Mouse (Mus musculus): Measurements from ENCODE around the gene Zbed4. TPM values are rescaled to one million over a fixed set of nuclear protein-coding genes. Genes with fewer than 3 reads are reported as not detected.
"Not testable (repeated sequence)": the region's sequence is repeated elsewhere in the genome, so short reads cannot be mapped to it uniquely, and the experiment has no call there.

Zbed4 gene
- polyA plus RNA-seq (2014; fragmentation: Nextera tagmentation; extraction: Ambion mirVana), result 25.0 TPM in 2 replicates

DNA sequence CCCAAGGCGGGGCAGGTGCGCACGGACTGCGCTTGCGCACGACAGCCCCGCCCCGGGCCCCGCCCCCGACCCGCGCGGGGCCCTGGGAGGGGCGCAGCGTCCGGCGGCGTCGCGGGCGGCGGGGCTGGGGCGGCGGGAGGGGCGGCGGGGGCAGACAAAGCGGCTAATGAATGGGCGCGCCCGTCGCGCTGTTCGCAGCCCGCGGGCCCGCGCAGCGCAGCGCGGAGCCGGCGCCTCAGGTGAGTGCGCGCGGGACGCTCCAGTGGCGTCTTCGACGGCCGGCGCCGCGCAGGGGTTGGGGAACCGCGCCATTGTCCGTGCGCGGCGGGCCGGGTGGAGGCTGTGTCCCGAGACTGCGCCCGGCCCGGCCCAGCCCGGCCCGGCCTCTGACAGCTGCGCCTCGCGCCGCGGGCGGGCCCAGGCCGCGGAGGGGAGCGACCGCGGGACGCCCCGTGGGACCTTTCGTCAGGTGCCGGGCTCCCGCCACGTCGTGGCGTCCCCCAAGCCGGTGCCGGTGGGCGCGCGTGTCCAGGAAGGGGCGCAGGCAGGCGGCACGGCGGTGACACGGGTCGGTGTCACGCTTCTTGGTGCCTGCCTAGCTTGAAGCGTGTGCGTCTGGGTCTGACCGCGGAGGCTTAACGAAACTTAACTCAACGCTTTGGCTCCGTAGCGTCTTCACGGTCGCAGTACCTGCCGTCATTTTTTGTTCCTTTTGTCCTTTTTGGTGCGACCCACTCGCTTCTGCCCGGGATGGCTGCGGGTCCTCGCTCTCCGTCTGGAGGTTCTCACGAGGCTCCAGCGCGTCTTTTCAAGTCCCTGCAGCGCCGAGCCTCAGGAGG, at the start of gene Zbed4:
Gene Zbed4, plus strand, starts transcription at position 97 of the 839 bp plus-strand sequence.
- DNase-seq (ENCODE audit: low spot score) (peak; percentile 73), ATAC-seq (peak; percentile 47)
- no peaks in the 10 kb centered on the region for H3K9me3 ChIP-seq (replicated peaks; ENCODE audit: control insufficient read depth, low read length)
- no peaks in the 10 kb centered on the region for H3K27me3 ChIP-seq (replicated peaks; ENCODE audit: control insufficient read depth, insufficient read depth, low read length)
- H3K4me3 ChIP-seq (ENCODE audit: low read depth, low read length), result peak within 1 kb of the TSS; percentile 92
- H3K27ac ChIP-seq (ENCODE audit: low read depth, low read length), result peak within 1 kb of the TSS; percentile 91
- peak within 1 kb of the TSS; percentile 83 for H3K4me2 ChIP-seq (ENCODE audit: low read length)
- WGBS, result under 1% methylated on average over 71 of the region's 119 CpGs
- peak within 1 kb of the TSS; percentile 72 for H3K9ac ChIP-seq (ENCODE audit: low read length)
- peaks cover 16% of the 10 kb centered on the region for H3K36me3 ChIP-seq (ENCODE audit: control insufficient read depth, insufficient read depth, low read length)
- H3K4me1 ChIP-seq (ENCODE audit: control insufficient read depth, insufficient read depth, low read length), result peaks cover 13% of the 10 kb centered on the region

DNA sequence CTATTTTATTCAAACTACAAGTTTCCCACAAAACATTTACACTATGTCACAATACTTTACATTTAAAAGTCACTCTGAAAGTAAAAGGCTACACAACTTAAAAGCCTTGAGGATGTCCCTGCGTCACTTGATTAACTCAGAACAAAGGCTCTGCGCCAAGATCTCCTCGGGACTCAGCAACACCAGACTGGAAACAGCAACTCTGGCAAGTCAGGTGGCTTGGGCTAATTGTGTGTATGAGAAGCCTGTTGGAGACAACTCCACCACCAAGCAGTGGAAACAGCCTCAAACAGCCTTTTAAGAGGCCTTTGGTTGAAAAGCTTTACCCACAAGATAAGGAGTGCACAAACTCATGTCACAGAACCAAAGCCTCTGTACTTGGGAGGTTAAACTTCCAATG, 49.0 kb upstream of the Zbed4 start:
- ATAC-seq (no peak), DNase-seq (ENCODE audit: low spot score) (no peak)
- H3K4me2 ChIP-seq (ENCODE audit: low read length), result no peak overlapping the region
- peaks cover 97% of the 10 kb centered on the region for H3K36me3 ChIP-seq (ENCODE audit: control insufficient read depth, insufficient read depth, low read length)
- no peaks in the 10 kb centered on the region for H3K9me3 ChIP-seq (replicated peaks; ENCODE audit: control insufficient read depth, low read length)
- no peaks in the 10 kb centered on the region for H3K4me1 ChIP-seq (ENCODE audit: control insufficient read depth, insufficient read depth, low read length)
- H3K27me3 ChIP-seq (replicated peaks; ENCODE audit: control insufficient read depth, insufficient read depth, low read length), result no peaks in the 10 kb centered on the region
- no peak overlapping the region for H3K4me3 ChIP-seq (ENCODE audit: low read depth, low read length)
- no peak overlapping the region for H3K9ac ChIP-seq (ENCODE audit: low read length)
- no peak overlapping the region for H3K27ac ChIP-seq (ENCODE audit: low read depth, low read length)
- 38% methylated on average over 3 of the region's 3 CpGs for WGBS

DNA sequence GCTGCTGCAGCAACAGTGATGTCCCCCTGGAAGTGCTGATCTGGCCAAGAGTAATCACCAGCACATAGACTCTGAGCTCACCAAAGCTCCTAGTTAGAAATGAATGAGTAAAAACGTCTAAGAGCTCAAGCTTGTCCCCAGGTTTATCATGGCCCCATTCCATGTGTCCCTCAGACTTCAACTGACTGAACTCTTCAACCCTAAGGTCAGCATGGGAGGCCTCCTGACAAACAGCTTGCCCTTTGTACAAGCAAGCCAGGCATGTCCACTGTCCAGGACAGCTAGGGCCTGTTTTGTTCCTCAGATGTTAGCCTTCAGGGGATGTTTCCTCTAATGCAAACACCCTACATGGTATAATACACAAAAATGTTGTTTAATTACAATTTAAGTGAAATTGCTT, 47.2 kb upstream of the Zbed4 start:
- no peaks in the 10 kb centered on the region for H3K9me3 ChIP-seq (replicated peaks; ENCODE audit: control insufficient read depth, low read length)
- H3K27ac ChIP-seq (ENCODE audit: low read depth, low read length), result no peak overlapping the region
- no peak overlapping the region for H3K4me2 ChIP-seq (ENCODE audit: low read length)
- ATAC-seq (no peak), DNase-seq (ENCODE audit: low spot score) (no peak)
- WGBS, result 89% methylated on average over 1 of the region's 1 CpGs
- H3K36me3 ChIP-seq (ENCODE audit: control insufficient read depth, insufficient read depth, low read length), result peaks cover 99% of the 10 kb centered on the region
- no peaks in the 10 kb centered on the region for H3K27me3 ChIP-seq (replicated peaks; ENCODE audit: control insufficient read depth, insufficient read depth, low read length)
- H3K9ac ChIP-seq (ENCODE audit: low read length), result no peak overlapping the region
- no peak overlapping the region for H3K4me3 ChIP-seq (ENCODE audit: low read depth, low read length)
- H3K4me1 ChIP-seq (ENCODE audit: control insufficient read depth, insufficient read depth, low read length), result no peaks in the 10 kb centered on the region

DNA sequence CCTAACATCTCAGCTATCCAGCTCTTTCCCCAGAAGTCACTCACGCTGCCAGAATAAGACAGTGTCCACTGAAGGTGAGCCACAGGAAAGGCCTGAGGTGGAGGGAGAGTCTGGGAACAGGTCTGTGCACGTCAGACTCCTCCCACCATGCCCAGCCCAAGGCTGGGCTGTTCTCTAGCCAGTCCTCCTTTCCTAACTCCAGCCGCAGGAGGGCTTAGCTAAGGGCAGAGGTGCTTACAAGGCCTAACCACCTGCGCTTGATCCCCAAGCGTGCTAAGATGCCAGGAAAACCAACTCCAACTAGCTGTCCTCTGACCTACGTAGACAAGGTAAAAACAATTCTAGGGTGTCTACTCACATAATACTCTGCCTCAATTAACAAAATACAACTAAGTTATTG, 45.1 kb upstream of the Zbed4 start:
- no peaks in the 10 kb centered on the region for H3K9me3 ChIP-seq (replicated peaks; ENCODE audit: control insufficient read depth, low read length)
- H3K9ac ChIP-seq (ENCODE audit: low read length), result no peak overlapping the region
- H3K4me1 ChIP-seq (ENCODE audit: control insufficient read depth, insufficient read depth, low read length), result no peaks in the 10 kb centered on the region
- H3K4me2 ChIP-seq (ENCODE audit: low read length), result no peak overlapping the region
- H3K36me3 ChIP-seq (ENCODE audit: control insufficient read depth, insufficient read depth, low read length), result peaks cover 99% of the 10 kb centered on the region
- H3K4me3 ChIP-seq (ENCODE audit: low read depth, low read length), result no peak overlapping the region
- 91% methylated on average over 6 of the region's 6 CpGs for WGBS
- no peak for DNase-seq (ENCODE audit: low spot score)
- no peak for ATAC-seq
- H3K27me3 ChIP-seq (replicated peaks; ENCODE audit: control insufficient read depth, insufficient read depth, low read length), result no peaks in the 10 kb centered on the region
- no peak overlapping the region for H3K27ac ChIP-seq (ENCODE audit: low read depth, low read length)

DNA sequence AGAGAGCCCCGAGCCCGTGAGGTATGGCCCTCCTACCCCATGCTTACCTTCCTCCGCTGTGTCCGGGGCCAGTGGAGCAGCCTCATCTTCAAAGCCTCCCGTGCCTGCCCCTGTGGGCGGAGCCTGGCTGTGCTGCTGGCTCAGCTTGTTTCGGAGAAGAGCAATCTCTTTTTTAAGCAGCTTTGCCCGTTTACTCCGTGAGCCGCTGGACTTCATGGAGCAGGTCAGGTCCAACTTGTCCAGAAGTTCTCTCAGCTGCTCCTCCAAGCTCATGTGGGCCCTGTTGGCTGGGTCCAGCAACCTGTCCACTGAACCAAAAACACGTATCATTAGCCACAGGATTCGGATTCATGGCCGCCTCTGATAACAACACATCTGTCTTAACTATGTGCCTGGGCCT, 44.5 kb upstream of the Zbed4 start:
- peaks cover 99% of the 10 kb centered on the region for H3K36me3 ChIP-seq (ENCODE audit: control insufficient read depth, insufficient read depth, low read length)
- H3K4me2 ChIP-seq (ENCODE audit: low read length); H3K27me3 ChIP-seq (replicated peaks; ENCODE audit: control insufficient read depth, insufficient read depth, low read length); H3K4me3 ChIP-seq (ENCODE audit: low read depth, low read length); ATAC-seq; DNase-seq (ENCODE audit: low spot score); H3K9ac ChIP-seq (ENCODE audit: low read length); H3K9me3 ChIP-seq (replicated peaks; ENCODE audit: control insufficient read depth, low read length); H3K27ac ChIP-seq (ENCODE audit: low read depth, low read length); H3K4me1 ChIP-seq (ENCODE audit: control insufficient read depth, insufficient read depth, low read length): not testable (repeated sequence)
- WGBS, result 74% methylated on average over 13 of the region's 13 CpGs

DNA sequence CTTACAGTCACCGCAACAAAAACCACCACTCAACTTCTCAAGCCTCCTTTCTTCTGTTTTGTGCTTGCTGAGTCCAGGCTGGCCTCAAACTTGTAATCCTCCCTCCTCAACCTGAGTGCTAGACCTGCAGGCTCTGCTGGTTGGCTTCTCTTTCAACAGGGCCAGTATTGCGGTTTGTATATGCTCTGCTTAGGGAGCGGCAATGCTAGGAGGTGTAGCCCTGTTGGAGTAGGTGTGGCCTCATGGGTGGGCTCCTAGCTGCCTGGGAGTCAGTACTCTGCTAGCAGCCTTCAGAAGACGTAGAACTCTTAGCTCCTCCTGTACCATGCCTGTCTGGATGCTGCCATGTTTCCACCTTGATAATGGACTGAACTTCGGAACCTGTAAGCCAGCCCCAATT, 43.3 kb upstream of the Zbed4 start:
- 91% methylated on average over 5 of the region's 5 CpGs for WGBS
- no peak for ATAC-seq

DNA sequence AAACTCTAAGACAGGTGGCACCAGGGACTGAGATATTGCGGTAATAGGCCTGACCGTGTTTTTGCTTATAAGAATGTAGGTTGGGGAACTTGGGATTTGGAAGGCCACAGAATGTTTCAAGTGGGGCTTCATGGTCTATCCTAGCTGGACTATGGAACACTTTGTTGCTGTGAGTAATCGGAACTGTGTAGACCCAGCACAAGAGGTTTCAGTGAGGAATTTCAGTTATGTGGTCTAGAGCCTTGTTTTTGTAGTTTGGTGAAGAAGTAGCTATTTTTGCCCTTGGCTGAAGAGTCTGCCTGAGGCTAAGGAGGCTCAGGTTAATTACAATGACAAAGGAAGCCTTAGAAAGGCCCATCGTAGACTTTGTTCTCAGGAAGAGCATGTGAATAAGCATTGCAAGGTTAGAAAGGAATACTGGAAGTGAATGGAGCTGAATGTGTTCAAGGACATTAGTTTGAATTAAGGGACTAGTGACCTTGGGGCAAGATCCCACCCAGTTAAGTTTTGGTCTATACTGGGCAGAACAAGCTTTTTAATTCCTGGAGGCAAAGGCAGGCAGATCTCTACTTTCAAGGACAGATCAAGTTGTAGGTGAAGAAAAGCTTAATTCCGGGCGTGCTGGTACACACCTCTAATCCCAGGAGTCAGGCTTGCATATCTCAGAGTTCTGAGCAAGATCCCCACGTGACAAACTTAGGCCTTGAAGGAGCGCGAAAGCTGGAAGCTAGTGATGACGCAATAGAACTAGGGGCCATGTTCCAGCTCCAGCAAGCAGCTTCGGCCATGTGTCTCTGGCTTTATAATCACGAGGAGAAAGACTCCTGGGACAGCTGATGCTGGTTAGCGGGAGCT, 42.6 kb upstream of the Zbed4 start:
- no peaks in the 10 kb centered on the region for H3K4me1 ChIP-seq (ENCODE audit: control insufficient read depth, insufficient read depth, low read length)

More for the DNA sequence above, 43.3 kb upstream of the Zbed4 start:
- Histone ChIP-seq H3K27me3 (replicated peaks; ENCODE audit: control insufficient read depth, insufficient read depth, low read length) (no peaks in the 10 kb centered on the region), H3K4me1 (ENCODE audit: control insufficient read depth, insufficient read depth, low read length) (no peaks in the 10 kb centered on the region), H3K4me2 (ENCODE audit: low read length) (no peak overlapping the region), H3K9me3 (replicated peaks; ENCODE audit: control insufficient read depth, low read length) (no peaks in the 10 kb centered on the region), H3K27ac (ENCODE audit: low read depth, low read length) (no peak overlapping the region), H3K36me3 (ENCODE audit: control insufficient read depth, insufficient read depth, low read length) (peaks cover 100% of the 10 kb centered on the region), H3K4me3 (ENCODE audit: low read depth, low read length) (no peak overlapping the region), H3K9ac (ENCODE audit: low read length) (no peak overlapping the region)
- no peak for DNase-seq (ENCODE audit: low spot score)

DNA sequence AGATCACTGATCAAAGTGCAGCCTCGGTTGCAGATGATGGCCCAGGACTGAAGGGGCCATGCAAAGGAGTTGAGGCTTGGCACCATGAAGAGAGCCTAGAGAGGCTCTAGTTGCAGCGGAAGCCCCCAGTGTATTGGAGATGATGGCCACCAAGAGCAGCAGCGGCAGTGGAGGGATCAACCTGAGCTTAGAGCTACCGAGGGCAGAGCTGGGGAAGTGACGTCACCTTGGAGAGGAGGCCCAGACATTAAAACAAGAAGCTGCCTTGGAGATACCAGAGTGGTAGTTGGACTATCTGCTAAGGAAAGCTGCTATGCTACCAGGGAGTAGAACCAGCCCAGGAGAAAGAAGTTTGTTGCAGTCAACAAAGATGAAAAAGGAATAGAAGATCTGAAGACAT, 41.6 kb upstream of the Zbed4 start:
- H3K36me3 ChIP-seq (ENCODE audit: control insufficient read depth, insufficient read depth, low read length), result peaks cover 100% of the 10 kb centered on the region
- H3K27me3 ChIP-seq (replicated peaks; ENCODE audit: control insufficient read depth, insufficient read depth, low read length), result no peaks in the 10 kb centered on the region
- DNase-seq (ENCODE audit: low spot score) (no peak), ATAC-seq (no peak)
- H3K4me1 ChIP-seq (ENCODE audit: control insufficient read depth, insufficient read depth, low read length), result no peaks in the 10 kb centered on the region
- H3K9me3 ChIP-seq (replicated peaks; ENCODE audit: control insufficient read depth, low read length), result no peaks in the 10 kb centered on the region
- no peak overlapping the region for H3K4me2 ChIP-seq (ENCODE audit: low read length)
- WGBS, result 89% methylated on average over 5 of the region's 5 CpGs
- H3K27ac ChIP-seq (ENCODE audit: low read depth, low read length), result no peak overlapping the region
- no peak overlapping the region for H3K4me3 ChIP-seq (ENCODE audit: low read depth, low read length)
- no peak overlapping the region for H3K9ac ChIP-seq (ENCODE audit: low read length)

More for the DNA sequence above, 42.6 kb upstream of the Zbed4 start:
- Histone ChIP-seq H3K9me3 (replicated peaks; ENCODE audit: control insufficient read depth, low read length) (no peaks in the 10 kb centered on the region), H3K9ac (ENCODE audit: low read length) (no peak overlapping the region), H3K27ac (ENCODE audit: low read depth, low read length) (no peak overlapping the region), H3K27me3 (replicated peaks; ENCODE audit: control insufficient read depth, insufficient read depth, low read length) (no peaks in the 10 kb centered on the region), H3K4me2 (ENCODE audit: low read length) (no peak overlapping the region), H3K36me3 (ENCODE audit: control insufficient read depth, insufficient read depth, low read length) (peaks cover 100% of the 10 kb centered on the region), H3K4me3 (ENCODE audit: low read depth, low read length) (no peak overlapping the region)
- ATAC-seq (no peak), DNase-seq (ENCODE audit: low spot score) (no peak)
- 80% methylated on average over 13 of the region's 13 CpGs for WGBS

DNA sequence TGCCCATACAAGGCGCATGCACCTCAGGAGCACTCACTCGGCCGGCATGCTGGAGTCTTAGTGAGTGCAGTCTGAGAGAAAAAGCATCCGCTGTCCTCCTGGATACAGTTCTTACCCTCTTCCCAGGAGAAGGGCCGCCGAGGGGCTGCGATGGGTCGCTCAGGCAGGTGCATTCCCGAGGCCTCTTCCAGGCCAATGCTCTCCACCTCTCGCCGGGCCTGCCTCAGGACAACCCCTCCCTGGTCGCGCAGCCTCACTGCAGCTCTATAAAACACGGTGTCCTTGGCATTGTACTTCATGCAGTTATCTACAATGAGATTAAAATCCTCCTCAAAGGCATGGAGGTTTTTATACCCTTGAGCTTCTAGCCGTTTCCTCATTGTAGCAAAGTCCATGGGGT, 39.0 kb upstream of the Zbed4 start:
- 95% methylated on average over 15 of the region's 15 CpGs for WGBS
- no peak for ATAC-seq

More for the DNA sequence above, 39.0 kb upstream of the Zbed4 start:
- no peak overlapping the region for H3K9ac ChIP-seq (ENCODE audit: low read length)
- no peak overlapping the region for H3K27ac ChIP-seq (ENCODE audit: low read depth, low read length)
- no peak overlapping the region for H3K4me3 ChIP-seq (ENCODE audit: low read depth, low read length)
- no peaks in the 10 kb centered on the region for H3K9me3 ChIP-seq (replicated peaks; ENCODE audit: control insufficient read depth, low read length)
- H3K4me1 ChIP-seq (ENCODE audit: control insufficient read depth, insufficient read depth, low read length), result no peaks in the 10 kb centered on the region
- no peak for DNase-seq (ENCODE audit: low spot score)
- H3K4me2 ChIP-seq (ENCODE audit: low read length), result no peak overlapping the region
- H3K27me3 ChIP-seq (replicated peaks; ENCODE audit: control insufficient read depth, insufficient read depth, low read length), result no peaks in the 10 kb centered on the region
- H3K36me3 ChIP-seq (ENCODE audit: control insufficient read depth, insufficient read depth, low read length), result peaks cover 94% of the 10 kb centered on the region

Data from forebrain, embryonic 14.5 days (tissue).